Mouse (Mus musculus) forebrain, embryonic 11.5 days (tissue): Measurements from ENCODE around the gene Cep104. TPM values are rescaled to one million over a fixed set of nuclear protein-coding genes. Genes with fewer than 3 reads are reported as not detected.

Experiments used
- ATAC-seq: fragments of 200-750 bp; cut with Nextera tagmentation; replicated peaks from 2 replicates; pipeline ENCODE4 v1.8.0; 2017; ENCODE audit warnings: moderate TSS enrichment; ENCODE audit not compliant: low FRiP score
- DNase-seq: peaks from one replicate; pipeline ENCODE4 v3.0.0-alpha.2; 2017; ENCODE audit warnings: low spot score
- H3K27ac ChIP-seq: fragments of 300-500 bp; sonication (generic); 2 replicates; pipeline ENCODE4 v1.5.1; 2014; ENCODE audit warnings: low read depth, low read length
- H3K27me3 ChIP-seq: fragments of 300-500 bp; sonication (generic); 2 replicates; pipeline ENCODE4 v1.6.1; 2014; ENCODE audit warnings: mild to moderate bottlenecking, low read length, mixed read lengths; ENCODE audit not compliant: control insufficient read depth, insufficient read depth
- H3K36me3 ChIP-seq: fragments of 300-500 bp; sonication (generic); 2 replicates; pipeline ENCODE4 v1.6.1; 2014; ENCODE audit warnings: mild to moderate bottlenecking, low read length, moderate library complexity, mixed read lengths; ENCODE audit not compliant: control insufficient read depth, insufficient read depth
- H3K4me1 ChIP-seq: fragments of 300-500 bp; sonication (generic); replicated peaks from 2 replicates; pipeline ENCODE4 v1.6.1; 2014; ENCODE audit warnings: low read length, mixed read lengths; ENCODE audit not compliant: control insufficient read depth, insufficient read depth
- H3K4me2 ChIP-seq: fragments of 300-500 bp; sonication (generic); 2 replicates; pipeline ENCODE4 v1.6.1; 2014; ENCODE audit warnings: low read depth, mild to moderate bottlenecking, low read length, moderate library complexity, mixed read lengths; ENCODE audit not compliant: severe bottlenecking
- H3K4me3 ChIP-seq: fragments of 300-500 bp; sonication (generic); 2 replicates; pipeline ENCODE4 v1.5.1; 2014; ENCODE audit warnings: low read depth, low read length
- H3K9ac ChIP-seq: fragments of 300-500 bp; sonication (generic); 2 replicates; pipeline ENCODE4 v1.6.1; 2014; ENCODE audit warnings: low read length
- H3K9me3 ChIP-seq: fragments of 300-500 bp; sonication (generic); 2 replicates; pipeline ENCODE4 v1.6.1; 2016; ENCODE audit warnings: low read length, mixed read lengths; ENCODE audit not compliant: control insufficient read depth
- WGBS: fragments of 180-500 bp; shearing (Covaris S2); extraction: QIAGEN DNeasy Blood & Tissue Kit; methylation state at CpG from one replicate; pipeline ENCODE4 v1.1.7; 2014; 5-methylcytosine and 5-hydroxymethylcytosine counted together
- polyA plus RNA-seq: library from polyadenylated mRNA; unstranded; fragments of >200 nt; fragmentation: Nextera tagmentation; extraction: Ambion mirVana; gene quantifications from 2 replicates; pipeline ENCODE4 v1.2.1, GENCODE M21; 2014

The Cep104 gene
- polyA plus RNA-seq, 1 experiment from 2014 or later, result 22.6 TPM

- 87% methylated on average over 9 of the region's 9 CpGs for WGBS
- no peak for ATAC-seq
Measured at GRCm38 (mm10) chr4:154042577-154042976, 67.6 kb downstream of the Cep104 start, which contains the start of gene Ccdc27. Gene Ccdc27 (minus strand): TSS chr4:154042677.

GRCm38 (mm10) chr4:154045837-154046236 is 70.8 kb downstream of the Cep104 start:
- no peak for ATAC-seq
- no peaks in the 10 kb centered on the region for H3K9me3 ChIP-seq
- no peak overlapping the region for H3K9ac ChIP-seq
- no peaks in the 10 kb centered on the region for H3K36me3 ChIP-seq
- no peak overlapping the region for H3K27ac ChIP-seq
- DNase-seq, result no peak
- H3K4me2 ChIP-seq, result no peak overlapping the region
- 64% methylated on average over 5 of the region's 5 CpGs for WGBS
- H3K4me1 ChIP-seq, result no peaks in the 10 kb centered on the region
- H3K4me3 ChIP-seq, result no peak overlapping the region
- no peaks in the 10 kb centered on the region; the same call in 1 of the 2 replicates for H3K27me3 ChIP-seq

More at GRCm38 (mm10) chr4:154042577-154042976, 67.6 kb downstream of the Cep104 start, which contains the start of gene Ccdc27:
- no peak within 1 kb of the TSS for H3K4me2 ChIP-seq
- H3K9me3 ChIP-seq, result no peaks in the 10 kb centered on the region
- no peak within 1 kb of the TSS for H3K9ac ChIP-seq
- no peaks in the 10 kb centered on the region for H3K36me3 ChIP-seq
- no peaks in the 10 kb centered on the region for H3K4me1 ChIP-seq
- no peak within 1 kb of the TSS for H3K4me3 ChIP-seq
- H3K27me3 ChIP-seq, result no peaks in the 10 kb centered on the region; the same call in 1 of the 2 replicates
- H3K27ac ChIP-seq, result no peak within 1 kb of the TSS
- no peak for DNase-seq

- no peak overlapping the region for H3K9ac ChIP-seq
- no peak overlapping the region for H3K4me3 ChIP-seq
- H3K4me1 ChIP-seq, result no peaks in the 10 kb centered on the region
- H3K4me2 ChIP-seq, result no peak overlapping the region
- 83% methylated on average over 3 of the region's 3 CpGs for WGBS
- no peaks in the 10 kb centered on the region for H3K27me3 ChIP-seq
- no peak for ATAC-seq
- H3K36me3 ChIP-seq, result no peaks in the 10 kb centered on the region
- no peaks in the 10 kb centered on the region for H3K9me3 ChIP-seq
- H3K27ac ChIP-seq, result no peak overlapping the region
- no peak for DNase-seq
Measured at GRCm38 (mm10) chr4:154051401-154051800, 76.4 kb downstream of the Cep104 start.

GRCm38 (mm10) chr4:154053065-154053464 is 78.1 kb downstream of the Cep104 start:
- ATAC-seq, result no peak

GRCm38 (mm10) chr4:154055482-154055881 is 80.5 kb downstream of the Cep104 start:
- H3K4me2 ChIP-seq, result no peak overlapping the region
- 91% methylated on average over 7 of the region's 7 CpGs for WGBS
- no peak overlapping the region for H3K4me3 ChIP-seq

More at GRCm38 (mm10) chr4:154053065-154053464, 78.1 kb downstream of the Cep104 start:
- DNase-seq, result no peak
- H3K9me3 ChIP-seq, result no peaks in the 10 kb centered on the region
- 71% methylated on average over 4 of the region's 4 CpGs for WGBS
- no peak overlapping the region for H3K4me3 ChIP-seq
- H3K27me3 ChIP-seq, result no peaks in the 10 kb centered on the region
- no peaks in the 10 kb centered on the region for H3K36me3 ChIP-seq
- H3K27ac ChIP-seq, result no peak overlapping the region
- H3K9ac ChIP-seq, result no peak overlapping the region
- H3K4me2 ChIP-seq, result no peak overlapping the region
- no peaks in the 10 kb centered on the region for H3K4me1 ChIP-seq

GRCm38 (mm10) chr4:154056046-154056445 is 81.1 kb downstream of the Cep104 start:
- no peak overlapping the region for H3K4me3 ChIP-seq
- H3K9me3 ChIP-seq, result no peaks in the 10 kb centered on the region
- DNase-seq, result no peak
- ATAC-seq, result no peak
- H3K4me2 ChIP-seq, result no peak overlapping the region
- no peaks in the 10 kb centered on the region for H3K4me1 ChIP-seq
- no peak overlapping the region for H3K9ac ChIP-seq
- H3K36me3 ChIP-seq, result no peaks in the 10 kb centered on the region
- no peaks in the 10 kb centered on the region for H3K27me3 ChIP-seq
- H3K27ac ChIP-seq, result no peak overlapping the region
- 77% methylated on average over 2 of the region's 2 CpGs for WGBS

More at GRCm38 (mm10) chr4:154055482-154055881, 80.5 kb downstream of the Cep104 start:
- Histone ChIP-seq H3K9ac (no peak overlapping the region), H3K27me3 (no peaks in the 10 kb centered on the region), H3K4me1 (no peaks in the 10 kb centered on the region), H3K36me3 (no peaks in the 10 kb centered on the region), H3K27ac (no peak overlapping the region), H3K9me3 (no peaks in the 10 kb centered on the region)
- ATAC-seq (no peak), DNase-seq (no peak)

GRCm38 (mm10) chr4:154056661-154057060 is 81.7 kb downstream of the Cep104 start:
- Histone ChIP-seq H3K4me1 (no peaks in the 10 kb centered on the region), H3K9ac (no peak overlapping the region), H3K4me2 (no peak overlapping the region), H3K27me3 (no peaks in the 10 kb centered on the region), H3K27ac (no peak overlapping the region), H3K4me3 (no peak overlapping the region), H3K9me3 (no peaks in the 10 kb centered on the region), H3K36me3 (no peaks in the 10 kb centered on the region)
- WGBS, result 56% methylated on average over 2 of the region's 2 CpGs
- ATAC-seq, result no peak
- DNase-seq, result no peak

- no peak overlapping the region for H3K27ac ChIP-seq
Measured at GRCm38 (mm10) chr4:154057696-154058095, 82.7 kb downstream of the Cep104 start.

More at GRCm38 (mm10) chr4:154057696-154058095, 82.7 kb downstream of the Cep104 start:
- H3K9me3 ChIP-seq, result no peaks in the 10 kb centered on the region
- no peaks in the 10 kb centered on the region for H3K27me3 ChIP-seq
- no peak overlapping the region for H3K9ac ChIP-seq
- no peak for DNase-seq
- no peak overlapping the region for H3K4me3 ChIP-seq
- ATAC-seq, result no peak
- H3K4me2 ChIP-seq, result no peak overlapping the region
- H3K4me1 ChIP-seq, result no peaks in the 10 kb centered on the region
- WGBS, result 73% methylated on average over 4 of the region's 4 CpGs
- no peaks in the 10 kb centered on the region for H3K36me3 ChIP-seq
